Mouse (Mus musculus) frontal cortex, postnatal 36 days (tissue): ENCODE measurements around the gene Spsb2.
"Not testable (repeated sequence)": the region's sequence is repeated elsewhere in the genome, so short reads cannot be mapped to it uniquely, and the experiment has no call there.

Experiments used
- DNase-seq, 2 experiments: peaks; one replicate each; pipeline ENCODE4 v3.0.0; 2022; ENCODE audit warnings: low spot score in 2 of 2

Spsb2 gene

DNA sequence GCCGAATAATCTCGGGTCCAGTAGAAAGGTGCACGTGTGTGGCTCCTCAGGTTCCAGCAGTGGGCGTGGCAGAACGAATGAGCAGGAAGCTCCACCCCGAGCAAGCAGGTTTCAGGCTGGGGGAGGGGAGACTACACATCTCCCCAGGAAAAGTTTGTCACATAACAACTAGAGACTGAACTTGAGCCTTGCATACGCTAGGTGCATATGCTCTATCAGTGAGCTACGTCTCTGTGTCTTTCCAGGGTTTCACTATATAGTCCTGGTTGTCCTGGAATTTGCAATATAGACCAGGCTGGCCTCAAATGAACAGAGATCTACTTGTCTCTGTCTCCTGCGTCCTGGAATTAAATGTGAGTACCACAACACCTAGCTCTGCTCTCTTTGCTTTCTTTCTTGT, 6.1 kb upstream of the Spsb2 start:
- DNase-seq = not testable (repeated sequence)

DNA sequence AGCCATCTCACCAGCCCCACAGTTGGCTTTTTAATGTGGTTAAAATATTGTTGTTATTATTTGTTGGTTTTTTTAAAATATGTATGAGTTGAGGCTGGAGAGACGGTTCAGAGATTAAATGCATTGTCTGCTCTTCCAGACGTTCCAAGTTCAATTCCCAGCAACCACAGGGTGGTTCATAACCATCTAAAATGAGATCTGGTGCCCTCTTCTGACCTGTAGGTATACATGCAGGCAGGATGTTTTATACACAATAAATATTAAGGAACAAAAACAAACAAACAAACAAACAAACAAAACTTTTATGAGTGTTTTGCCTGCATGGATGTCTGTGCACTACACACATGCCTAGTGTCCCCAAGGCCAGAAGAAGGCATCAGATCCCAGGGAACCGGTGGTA, 5.4 kb upstream of the Spsb2 start:
- DNase-seq = no peak

DNA sequence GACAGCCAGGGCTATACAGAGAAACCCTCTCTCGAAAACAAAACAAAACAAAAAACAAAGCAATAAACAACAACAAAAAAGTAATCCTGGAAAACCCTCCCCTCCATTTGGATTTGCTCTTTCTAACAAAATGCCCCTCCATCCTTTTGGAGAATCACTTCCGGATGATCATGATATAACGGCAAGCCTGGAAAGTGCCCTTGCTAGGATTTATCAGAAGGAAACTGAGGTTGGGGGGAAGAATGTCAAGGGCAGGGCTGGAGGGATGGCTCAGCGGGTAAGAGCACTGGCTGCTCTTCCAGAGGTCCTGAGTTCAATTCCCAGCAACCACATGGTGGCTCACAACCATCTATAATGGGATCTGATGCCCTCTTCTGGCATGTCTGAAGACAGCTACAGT, 4.8 kb upstream of the Spsb2 start:
- DNase-seq = not testable (repeated sequence)

DNA sequence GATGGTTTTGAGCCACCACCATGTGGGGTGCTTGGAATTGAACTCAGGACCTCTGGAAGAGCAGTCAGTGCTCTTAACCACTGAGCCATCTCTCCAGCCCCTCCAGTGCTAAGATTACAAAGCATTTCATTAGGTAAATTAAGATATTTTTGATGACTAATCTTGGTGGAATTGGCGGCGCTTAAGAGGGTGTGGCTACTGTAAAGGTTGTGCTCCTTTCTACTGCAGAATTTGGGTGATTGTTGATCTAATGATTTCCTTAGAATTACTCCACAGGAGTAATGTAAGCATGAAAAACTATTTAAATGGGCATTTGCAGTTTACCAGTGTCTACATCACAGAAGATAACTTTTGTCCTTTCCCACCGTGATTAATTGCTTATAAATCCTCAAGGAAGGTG, 4.1 kb upstream of the Spsb2 start:
- no peak for DNase-seq

DNA sequence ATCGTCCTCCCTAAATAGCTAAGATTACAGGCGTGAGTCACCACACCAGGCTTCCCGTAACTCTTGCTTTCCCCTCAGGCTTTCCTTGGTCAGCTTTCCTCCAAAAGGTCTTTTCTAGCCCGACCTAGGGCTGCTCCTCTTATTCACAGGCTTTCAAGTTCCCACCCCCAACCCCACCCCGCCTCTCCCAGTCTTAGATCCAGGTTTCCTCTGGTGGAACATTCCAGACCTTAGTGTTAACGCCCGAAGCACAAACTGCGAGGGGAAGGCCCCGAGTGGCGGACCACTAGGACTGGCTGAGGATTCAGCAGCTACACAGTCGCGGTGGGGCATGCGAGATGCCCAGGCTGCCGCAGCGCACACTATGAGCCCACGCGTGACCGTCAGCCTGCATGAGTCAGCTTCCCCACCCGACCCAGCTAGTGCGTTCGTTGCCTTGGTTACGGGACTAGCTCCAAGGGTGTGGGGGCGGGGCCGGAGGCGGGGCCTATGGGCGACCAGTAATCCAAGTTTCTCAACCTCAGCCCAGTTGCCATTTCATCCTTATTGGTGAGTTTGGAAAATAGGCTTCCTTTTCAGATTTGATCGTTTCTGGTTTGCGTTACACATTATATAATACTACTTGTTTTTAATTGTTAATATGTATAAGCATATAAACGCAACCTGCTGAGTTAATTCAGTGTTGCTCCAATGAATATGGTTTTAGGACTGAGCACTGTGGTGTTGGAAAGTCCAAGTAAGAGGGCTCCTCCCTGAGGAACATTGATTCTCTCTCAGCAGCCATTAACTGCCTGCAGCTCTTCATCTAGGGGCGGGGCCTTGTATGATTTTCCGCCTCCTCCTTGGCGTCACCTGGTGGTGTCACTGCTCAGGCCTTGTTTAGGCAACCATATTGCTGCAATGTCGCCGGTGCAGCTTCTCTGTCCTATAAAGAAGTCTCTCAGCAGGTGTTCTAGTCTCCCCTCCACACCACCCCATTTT, 2.8 kb upstream of the Spsb2 start:
- DNase-seq = peak; percentile 94 to 97

DNA sequence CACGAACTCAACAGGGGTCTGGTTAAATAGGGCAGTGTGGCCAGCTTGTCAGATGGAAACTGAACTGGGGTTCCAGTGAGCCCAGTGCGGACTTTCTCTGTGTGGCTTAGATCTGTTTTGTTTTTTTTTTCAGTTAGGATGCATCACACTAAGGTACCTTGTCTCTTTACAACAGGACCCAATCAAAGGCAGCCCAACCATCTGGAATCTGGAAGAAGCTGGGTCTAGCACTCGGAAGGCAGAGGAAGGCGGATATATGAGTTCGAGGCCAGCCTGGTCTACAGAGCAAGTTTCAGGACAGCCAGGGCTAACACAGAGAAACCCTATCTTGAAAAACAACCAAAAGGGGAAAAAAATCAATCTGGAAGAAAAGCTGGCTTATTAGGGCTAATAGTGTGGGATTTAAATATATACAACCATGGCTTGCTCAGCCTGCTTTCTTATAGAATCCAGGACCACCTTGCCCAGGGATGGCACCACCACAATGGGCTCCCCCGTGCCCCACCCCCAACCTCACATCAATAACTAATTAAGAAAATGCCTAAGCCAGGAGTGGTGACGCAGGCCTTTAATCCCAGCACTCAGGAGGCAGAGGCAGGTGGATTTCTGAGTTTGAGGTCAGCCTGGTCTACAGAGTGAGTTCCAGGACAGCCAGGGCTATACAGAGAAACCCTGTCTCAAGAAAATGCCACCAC, 1.9 kb upstream of the Spsb2 start:
- DNase-seq = no peak

DNA sequence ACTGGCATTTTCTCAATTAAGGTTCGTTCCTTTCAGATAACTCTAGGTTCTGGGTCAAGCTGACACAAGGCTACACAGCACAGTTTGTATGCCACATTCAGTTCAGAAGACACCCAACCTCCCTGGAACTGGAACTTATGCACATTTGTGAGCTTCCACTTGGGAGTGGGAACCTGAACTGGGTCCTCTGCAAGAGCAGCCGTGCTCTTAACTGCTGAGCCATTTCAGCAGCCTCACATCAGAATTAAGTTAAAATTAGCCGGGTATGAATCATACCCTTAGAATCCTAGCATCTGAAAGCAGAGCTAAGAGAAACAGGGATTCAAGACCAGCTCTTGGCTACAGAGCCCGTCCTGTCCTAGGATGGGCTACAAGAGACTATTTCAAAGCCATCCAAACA, 1.1 kb upstream of the Spsb2 start:
- no peak for DNase-seq

DNA sequence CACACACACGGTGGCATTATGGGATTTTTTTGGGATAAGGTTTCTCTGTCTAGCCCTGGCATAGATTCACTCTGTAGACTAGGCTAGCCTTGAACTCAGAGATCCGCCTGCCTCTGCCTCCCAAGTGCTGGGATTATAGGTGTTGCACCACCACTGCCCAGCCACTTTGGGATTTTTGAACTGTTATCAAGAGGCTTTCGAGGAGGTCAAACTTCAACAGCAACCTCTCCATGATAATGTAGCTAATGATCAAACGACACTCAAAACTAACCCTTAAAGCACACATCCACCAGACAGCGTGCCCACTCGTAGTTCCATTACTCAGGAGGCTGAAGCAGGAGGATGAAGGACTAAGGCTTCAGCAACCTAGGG, 489 bp upstream of the Spsb2 start:
- DNase-seq = no peak

DNA sequence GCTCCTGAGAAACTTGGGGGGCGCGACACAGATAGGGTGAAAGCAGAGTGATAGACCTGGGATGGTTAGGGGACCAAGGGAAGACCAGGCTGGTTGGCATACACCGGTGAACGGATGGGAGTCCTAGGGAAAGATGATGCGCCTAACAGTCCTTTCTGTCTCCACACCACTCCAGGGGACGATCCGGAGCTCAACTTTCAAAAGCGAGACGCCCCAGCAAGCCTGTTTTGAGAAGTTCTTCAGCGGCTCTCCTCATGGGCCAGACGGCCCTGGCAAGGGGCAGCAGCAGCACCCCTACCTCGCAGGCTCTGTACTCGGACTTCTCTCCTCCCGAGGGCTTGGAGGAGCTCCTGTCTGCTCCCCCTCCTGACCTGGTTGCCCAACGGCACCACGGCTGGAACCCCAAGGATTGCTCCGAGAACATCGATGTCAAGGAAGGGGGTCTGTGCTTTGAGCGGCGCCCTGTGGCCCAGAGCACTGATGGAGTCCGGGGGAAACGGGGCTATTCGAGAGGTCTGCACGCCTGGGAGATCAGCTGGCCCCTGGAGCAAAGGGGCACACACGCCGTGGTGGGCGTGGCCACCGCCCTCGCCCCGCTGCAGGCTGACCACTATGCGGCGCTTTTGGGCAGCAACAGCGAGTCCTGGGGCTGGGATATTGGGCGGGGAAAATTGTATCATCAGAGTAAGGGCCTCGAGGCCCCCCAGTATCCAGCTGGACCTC, 752 bp downstream of the Spsb2 start:
- peak in 1 of 2 experiments; percentile 71 for DNase-seq

DNA sequence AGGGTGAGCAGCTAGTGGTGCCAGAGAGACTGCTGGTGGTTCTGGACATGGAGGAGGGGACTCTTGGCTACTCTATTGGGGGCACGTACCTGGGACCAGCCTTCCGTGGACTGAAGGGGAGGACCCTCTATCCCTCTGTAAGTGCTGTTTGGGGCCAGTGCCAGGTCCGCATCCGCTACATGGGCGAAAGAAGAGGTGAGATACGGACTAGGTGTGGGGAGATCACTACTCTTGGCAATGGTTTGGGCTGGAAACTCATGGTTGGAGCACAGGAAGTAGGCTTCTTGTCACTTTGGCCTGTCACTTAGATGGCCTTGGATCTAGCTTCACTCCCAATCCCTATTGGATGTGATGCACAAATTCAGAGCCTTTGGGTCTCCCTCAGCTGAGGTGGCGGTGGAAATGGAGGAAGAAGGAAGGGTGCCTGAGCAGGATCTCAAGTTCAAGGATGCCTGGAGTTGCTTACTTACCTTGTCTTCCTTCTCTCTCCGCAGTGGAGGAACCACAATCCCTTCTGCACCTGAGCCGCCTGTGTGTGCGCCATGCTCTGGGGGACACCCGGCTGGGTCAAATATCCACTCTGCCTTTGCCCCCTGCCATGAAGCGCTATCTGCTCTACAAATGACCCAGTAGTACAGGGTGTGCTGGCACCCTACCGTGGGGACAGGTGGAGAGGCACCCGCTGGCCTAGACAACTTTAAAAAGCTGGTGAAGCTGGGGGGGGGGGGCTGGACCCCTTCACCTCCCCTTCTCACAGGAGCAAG, 1.5 kb downstream of the Spsb2 start:
- no peak for DNase-seq

DNA sequence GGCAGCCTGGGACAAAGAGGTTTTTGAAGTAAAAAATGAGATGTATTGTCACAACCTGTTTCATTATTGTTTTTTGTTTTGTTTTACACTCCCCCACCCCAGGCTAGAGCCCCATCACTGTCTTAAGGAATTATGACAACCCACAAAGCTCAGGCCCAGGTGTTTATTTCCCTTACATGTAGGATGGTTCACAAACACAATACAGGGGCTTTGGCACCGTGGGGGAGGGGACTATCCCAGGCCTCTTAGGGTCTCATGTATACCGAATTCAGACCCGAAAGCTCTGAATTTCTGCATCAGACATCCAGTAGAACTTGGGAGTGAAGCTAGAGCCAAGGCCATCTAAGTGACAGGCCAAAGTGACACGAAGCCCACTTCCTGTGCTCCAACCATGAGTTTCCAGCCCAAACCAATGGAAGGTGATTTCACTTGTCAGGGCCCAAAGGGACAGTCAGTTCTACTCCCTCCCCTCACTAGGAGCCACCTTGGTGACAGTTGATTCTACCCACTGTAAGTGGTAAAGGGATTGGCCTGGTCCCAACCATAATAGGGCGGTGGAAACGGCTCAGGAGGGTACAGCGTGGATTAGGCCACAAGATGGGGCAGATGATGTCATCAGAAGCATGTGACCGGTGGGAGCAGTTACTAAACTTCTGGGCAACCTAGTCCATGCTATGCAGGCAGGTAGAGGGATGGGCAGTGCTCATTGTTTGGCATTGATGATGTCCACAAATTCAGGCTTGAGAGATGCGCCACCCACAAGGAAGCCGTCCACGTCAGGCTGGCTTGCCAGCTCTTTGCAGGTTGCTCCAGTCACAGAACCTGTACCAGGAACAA, 2.3 kb downstream of the Spsb2 start:
- not testable (repeated sequence) for DNase-seq

DNA sequence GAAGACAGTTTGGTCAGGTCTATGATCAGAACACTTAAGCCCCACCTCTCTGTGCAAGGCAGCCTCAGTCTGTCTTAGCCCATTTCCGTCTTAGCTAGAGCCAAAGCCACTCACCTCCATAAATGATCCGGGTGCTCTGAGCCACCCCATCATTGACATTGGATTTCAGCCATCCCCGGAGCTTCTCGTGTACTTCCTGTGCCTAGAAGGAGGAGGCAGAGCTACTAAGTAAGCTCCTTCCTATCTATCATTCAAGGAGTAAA, 2.9 kb downstream of the Spsb2 start:
- no peak for DNase-seq

DNA sequence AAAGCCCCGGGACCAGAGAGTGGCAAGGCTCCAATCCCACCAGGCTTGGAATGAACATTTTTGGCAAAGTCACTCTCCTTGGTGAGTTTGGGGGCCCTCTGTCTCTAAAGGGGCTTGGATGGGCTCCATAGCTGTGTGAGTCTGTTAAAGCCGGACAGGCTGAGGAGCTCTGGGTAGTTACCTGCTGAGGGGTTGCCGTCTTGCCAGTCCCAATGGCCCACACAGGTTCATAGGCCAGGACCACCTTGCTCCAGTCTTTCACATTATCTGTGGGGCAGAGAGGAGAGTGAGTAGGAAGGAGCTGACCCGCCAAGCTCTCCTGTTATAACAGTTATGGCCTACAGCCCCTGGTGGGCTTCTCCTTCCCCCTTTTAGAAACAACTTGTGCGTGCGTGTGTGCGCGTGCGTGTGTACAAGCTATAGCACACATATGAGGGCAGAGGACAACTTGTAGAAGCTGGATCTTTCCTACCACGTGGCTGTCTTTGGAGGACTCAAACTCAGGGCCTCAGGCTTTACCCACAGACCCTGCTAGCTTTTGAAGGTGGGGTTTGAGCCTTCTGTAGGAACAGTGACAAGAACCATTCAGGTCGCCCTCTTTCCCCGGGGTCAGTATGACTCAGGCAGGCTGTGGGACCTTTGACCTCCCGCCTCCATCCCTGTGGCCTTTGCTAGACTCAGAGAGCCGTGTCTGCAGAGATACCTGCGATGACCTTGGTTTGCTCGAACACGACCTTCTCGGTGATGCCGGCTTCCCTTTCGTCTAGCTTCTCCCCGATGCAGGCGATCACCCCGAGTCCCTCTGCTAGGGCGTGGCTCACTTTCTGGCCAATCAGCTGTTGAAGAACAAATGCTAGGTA, 3.5 kb downstream of the Spsb2 start:
- DNase-seq = no peak

DNA sequence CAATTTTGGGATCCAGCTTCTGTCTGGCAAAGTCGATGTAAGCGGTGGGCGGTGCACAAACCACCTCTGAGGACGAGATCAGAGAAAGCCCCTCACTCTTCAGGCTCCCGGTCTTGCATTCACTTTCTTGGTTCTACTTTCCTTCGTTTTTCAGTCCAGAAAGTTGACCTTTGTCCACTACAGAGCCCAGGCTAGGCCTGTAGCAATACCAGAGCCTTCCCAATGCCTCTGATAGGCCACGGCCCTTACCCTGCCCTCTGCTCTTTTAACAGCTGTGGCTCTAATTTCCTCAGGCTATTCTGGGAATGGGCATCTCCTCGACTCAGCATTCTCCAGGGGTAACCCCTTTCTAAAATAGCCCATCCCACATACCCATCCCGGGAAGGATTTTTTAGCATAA, 4.4 kb downstream of the Spsb2 start:
- no peak for DNase-seq

DNA sequence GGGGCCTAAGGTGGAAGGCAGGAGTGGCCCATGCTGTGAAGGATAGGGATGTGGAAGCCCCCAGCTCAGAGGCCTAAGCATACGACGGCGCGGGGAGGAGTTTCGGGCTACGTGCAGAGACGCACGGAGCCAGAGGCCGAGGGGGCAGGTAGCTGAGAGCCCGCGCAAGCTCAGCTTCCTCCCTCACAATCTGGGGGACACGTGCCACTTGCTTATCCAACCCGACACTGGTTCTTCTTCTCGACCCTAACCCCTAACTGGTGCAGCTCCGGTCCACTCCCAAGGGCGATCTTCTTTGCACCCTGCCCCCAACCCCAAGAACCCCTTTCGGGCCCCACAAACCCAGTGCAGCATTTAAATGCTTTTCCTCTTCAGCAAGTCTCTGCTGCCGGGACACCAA, 5.0 kb downstream of the Spsb2 start:
- peak; percentile 72 to 76 for DNase-seq

DNA sequence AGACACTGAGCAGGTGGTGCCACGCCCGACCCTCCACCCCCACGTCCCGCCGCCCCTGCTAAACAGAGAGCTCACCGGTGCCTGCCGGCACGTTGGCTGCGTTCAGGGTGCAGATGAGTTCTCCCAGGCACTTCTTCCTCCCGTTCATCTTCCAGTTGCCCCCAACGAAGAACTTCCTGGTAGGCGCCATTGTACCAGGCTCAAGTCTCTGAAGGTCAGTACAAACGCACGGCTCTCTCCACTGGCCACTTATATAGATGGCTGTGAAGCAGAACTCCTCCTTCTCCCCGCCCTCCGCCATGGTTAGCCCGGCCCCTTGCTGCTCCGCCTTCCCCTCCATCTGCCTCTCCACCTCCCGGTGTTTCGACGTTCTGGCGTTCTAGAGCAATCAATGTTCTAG, 5.5 kb downstream of the Spsb2 start, which contains the start of gene Tpi1:
Gene Tpi1 (minus strand): TSS at position 364 of the 400 bp plus-strand sequence.
- DNase-seq = peak; percentile 87 to 90

DNA sequence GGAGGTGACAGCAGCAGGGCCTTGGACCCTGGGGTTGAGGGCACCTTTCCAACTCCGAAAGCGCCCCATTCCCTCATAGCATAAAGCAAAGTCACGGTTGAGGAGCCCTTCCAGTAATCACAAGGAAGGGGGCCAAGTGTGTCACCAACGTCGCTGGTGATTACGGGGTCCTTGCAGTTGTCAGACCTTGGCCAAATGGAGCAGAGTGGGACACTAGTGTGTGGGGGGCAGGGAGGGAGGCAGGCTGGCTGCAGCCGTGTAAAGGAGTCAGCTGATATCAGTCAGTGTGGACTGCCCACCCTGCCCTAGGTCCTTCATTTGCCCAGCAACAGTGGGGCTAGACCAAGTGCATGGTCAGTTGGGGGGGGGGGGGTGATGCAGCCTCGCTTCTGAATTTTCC, 6.0 kb downstream of the Spsb2 start:
- DNase-seq = no peak

DNA sequence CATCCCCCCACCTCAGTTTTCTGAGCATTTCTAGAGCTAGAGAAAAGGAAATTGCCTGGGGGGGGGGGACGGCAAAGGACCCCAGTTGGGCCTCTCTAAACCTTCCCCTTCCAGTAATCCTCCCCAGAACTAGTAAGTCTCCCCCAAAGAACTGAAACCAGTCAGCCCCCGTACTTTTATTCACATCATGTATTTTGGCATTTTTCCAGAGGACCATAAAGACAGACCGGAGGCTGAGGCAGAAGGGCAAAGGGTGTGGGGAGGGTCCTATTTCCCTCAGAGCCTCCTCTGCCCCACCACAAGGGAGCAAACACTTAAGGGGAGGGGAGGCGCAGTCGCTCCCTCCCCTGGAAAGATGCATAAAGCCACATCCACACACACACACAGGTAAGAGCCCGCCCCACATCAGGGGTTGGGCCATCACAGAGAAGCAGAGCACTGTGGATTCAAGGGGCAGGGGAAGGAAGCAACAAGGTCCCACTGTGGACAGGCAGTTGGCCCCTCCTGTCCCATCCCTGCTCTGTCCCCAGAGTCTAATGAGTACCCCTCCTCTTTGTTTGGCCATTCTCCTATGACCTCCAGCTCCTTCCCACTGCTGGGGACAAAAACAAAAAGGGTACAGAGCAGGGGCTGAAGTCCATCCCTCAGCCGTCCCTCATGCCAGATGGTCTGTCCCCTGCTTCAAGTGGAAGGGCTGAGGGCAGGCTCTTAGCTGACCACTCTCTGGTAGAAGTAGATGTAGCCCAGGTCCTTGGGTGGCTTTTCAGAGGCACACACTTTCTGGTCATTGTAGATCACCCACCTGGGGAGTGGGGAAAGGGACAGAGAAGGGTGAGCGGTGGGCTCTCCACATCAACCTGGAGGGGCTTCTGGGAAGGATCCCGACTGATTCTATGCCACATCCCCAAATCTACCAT, 6.7 kb downstream of the Spsb2 start:
- no peak for DNase-seq

DNA sequence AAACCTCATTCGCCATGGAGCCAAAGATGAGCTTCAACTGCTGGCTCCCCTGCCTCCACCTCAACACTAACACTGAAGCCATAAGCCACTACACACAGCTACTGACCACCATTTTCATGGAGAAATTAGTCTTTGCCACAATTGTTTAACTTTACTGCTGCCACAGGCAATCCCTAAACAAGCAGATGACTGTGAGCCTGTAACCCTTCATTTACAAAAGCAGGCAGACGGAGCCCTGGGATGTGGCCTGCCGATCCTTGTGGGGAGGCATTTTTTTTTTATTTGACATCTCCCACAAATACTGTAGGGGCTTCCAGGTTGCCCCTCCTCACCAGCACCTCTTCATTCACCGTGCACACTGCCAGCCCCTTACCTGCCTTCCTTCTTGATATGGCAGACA, 8.2 kb downstream of the Spsb2 start:
- DNase-seq = no peak
